1 mouse cellular context compared by ENCODE assay signal in genomic region chr3:146556567-146556966, GRCm38 (mm10).
TF ChIP-seq lines count a peak whose summit lies in the region.

No protein-coding gene starts in this region.

TF ChIP-seq in MEL, 35 proteins besides CTCF, POLR2A, EP300 and RAD21:
- peak; percentile 43 for TF ChIP-seq SMC3 (IDR thresholded peaks at IDR 0.05; ENCODE audit: low read depth, low read length)
- TF ChIP-seq NELFE (IDR thresholded peaks at IDR 0.05; ENCODE audit: low read depth, low read length), result no peak
- TF ChIP-seq CHD1 (IDR thresholded peaks at IDR 0.05; ENCODE audit: low read depth, low read length), result no peak
- no peak for TF ChIP-seq GABPA (IDR thresholded peaks at IDR 0.05; ENCODE audit: low read depth, low read length)
- no peak for TF ChIP-seq ETS1 (IDR thresholded peaks at IDR 0.05; ENCODE audit: low read depth, low read length)
